Mouse (Mus musculus) midbrain, embryonic 14.5 days (tissue): ENCODE data around the gene Mthfr. TPM values are rescaled to one million over a fixed set of nuclear protein-coding genes. Genes with fewer than 3 reads are reported as not detected.

Source experiments
- ATAC-seq: fragments of 200-750 bp; cut with Nextera tagmentation; 2 replicates; pipeline ENCODE4 v1.8.0; 2017; ENCODE audit warnings: moderate number of reproducible peaks, moderate library complexity; ENCODE audit not compliant: low FRiP score, low TSS enrichment
- DNase-seq: peaks from one replicate; pipeline ENCODE4 v3.0.0-alpha.2; 2015
- H3K27ac ChIP-seq: fragments of 300-500 bp; sonication (generic); replicated peaks from 2 replicates; pipeline ENCODE4 v1.5.1; 2014; ENCODE audit warnings: mild to moderate bottlenecking, low read depth, low read length, moderate library complexity
- H3K27me3 ChIP-seq: fragments of 300-500 bp; sonication (generic); 2 replicates; pipeline ENCODE4 v1.6.1; 2014; ENCODE audit warnings: low read length, control low read depth, mixed read lengths; ENCODE audit not compliant: control insufficient read depth, insufficient read depth
- H3K36me3 ChIP-seq: fragments of 300-500 bp; sonication (generic); 2 replicates; pipeline ENCODE4 v1.6.1; 2014; ENCODE audit warnings: low read length, control low read depth; ENCODE audit not compliant: control insufficient read depth, insufficient read depth
- H3K4me1 ChIP-seq: fragments of 300-500 bp; sonication (generic); 2 replicates; pipeline ENCODE4 v1.6.1; 2014; ENCODE audit warnings: mild to moderate bottlenecking, antibody characterized with exemption, low read length, control low read depth; ENCODE audit not compliant: control insufficient read depth, insufficient read depth
- H3K4me2 ChIP-seq: fragments of 300-500 bp; sonication (generic); 2 replicates; pipeline ENCODE4 v1.6.1; 2014; ENCODE audit warnings: mild to moderate bottlenecking, low read length, moderate library complexity
- H3K4me3 ChIP-seq: fragments of 300-500 bp; sonication (generic); replicated peaks from 2 replicates; pipeline ENCODE4 v1.5.1; 2014; ENCODE audit warnings: low read depth, low read length
- H3K9ac ChIP-seq: fragments of 300-500 bp; sonication (generic); replicated peaks from 2 replicates; pipeline ENCODE4 v1.6.1; 2014; ENCODE audit warnings: mild to moderate bottlenecking, low read length, moderate library complexity
- H3K9me3 ChIP-seq: fragments of 300-500 bp; sonication (generic); 2 replicates; pipeline ENCODE4 v1.6.1; 2016; ENCODE audit warnings: low read length, control low read depth, mixed read lengths; ENCODE audit not compliant: control insufficient read depth
- WGBS: fragments of 180-500 bp; shearing (Covaris S2); extraction: QIAGEN DNeasy Blood & Tissue Kit; methylation state at CpG from one replicate; pipeline ENCODE4 v1.1.7; 2014; 5-methylcytosine and 5-hydroxymethylcytosine counted together
- polyA plus RNA-seq: library from polyadenylated mRNA; unstranded; fragments of >200 nt; fragmentation: Nextera tagmentation; extraction: Ambion mirVana; gene quantifications from 2 replicates; pipeline ENCODE4 v1.2.1, GENCODE M21; 2014

The Mthfr gene
- polyA plus RNA-seq, 1 experiment from 2014 or later: 25.4 TPM

- no peak overlapping the region for H3K4me3 ChIP-seq
- WGBS: 88% methylated on average over 3 of the region's 3 CpGs
- H3K27ac ChIP-seq: no peak overlapping the region
- no peaks in the 10 kb centered on the region for H3K9me3 ChIP-seq
- ATAC-seq: no peak
- 0 out of 2 replicates have a peak, but pooled peaks cover 9% of the 10 kb centered on the region for H3K4me1 ChIP-seq
- DNase-seq: no peak
- H3K4me2 ChIP-seq: no peak overlapping the region
- H3K36me3 ChIP-seq: peaks cover 14% of the 10 kb centered on the region
- H3K9ac ChIP-seq: no peak overlapping the region
- no peaks in the 10 kb centered on the region for H3K27me3 ChIP-seq
Observed at GRCm38 (mm10) chr4:148098666-148099065, 59.8 kb downstream of the Mthfr start.

GRCm38 (mm10) chr4:148101801-148102527 lies 63.1 kb downstream of the Mthfr start:
- peak overlapping the region; percentile 68 for H3K27ac ChIP-seq
- peak overlapping the region; percentile 39; the same call in 1 of the 2 replicates for H3K9ac ChIP-seq
- 0 out of 2 replicates have a peak, but pooled peaks cover 9% of the 10 kb centered on the region for H3K4me1 ChIP-seq
- 20% methylated on average over 29 of the region's 29 CpGs for WGBS
- H3K9me3 ChIP-seq: no peaks in the 10 kb centered on the region
- peak overlapping the region; percentile 11 for H3K4me3 ChIP-seq
- peaks cover 37% of the 10 kb centered on the region for H3K36me3 ChIP-seq
- H3K4me2 ChIP-seq: peak overlapping the region; percentile 45
- ATAC-seq: peak; percentile 85
- no peaks in the 10 kb centered on the region for H3K27me3 ChIP-seq
- peak; percentile 85 for DNase-seq

GRCm38 (mm10) chr4:148104146-148104545 lies 65.3 kb downstream of the Mthfr start:
- DNase-seq (no peak), ATAC-seq (no peak)
- Histone ChIP-seq H3K4me2 (no peak overlapping the region), H3K9ac (no peak overlapping the region), H3K27me3 (no peaks in the 10 kb centered on the region), H3K9me3 (no peaks in the 10 kb centered on the region), H3K27ac (no peak overlapping the region), H3K4me1 (0 out of 2 replicates have a peak, but pooled peaks cover 9% of the 10 kb centered on the region), H3K4me3 (no peak overlapping the region), H3K36me3 (peaks cover 58% of the 10 kb centered on the region)
- WGBS: 90% methylated on average over 3 of the region's 3 CpGs

- H3K4me3 ChIP-seq: no peak overlapping the region
- DNase-seq (no peak), ATAC-seq (peak; percentile 53; the same call in 1 of the 2 replicates)
- peaks cover 72% of the 10 kb centered on the region for H3K36me3 ChIP-seq
- H3K4me2 ChIP-seq: no peak overlapping the region
- H3K27ac ChIP-seq: 0 out of 2 replicates have a peak overlapping the region, but pooled peaks have one; percentile 37
- 64% methylated on average over 22 of the region's 22 CpGs for WGBS
- no peaks in the 10 kb centered on the region for H3K27me3 ChIP-seq
- H3K9ac ChIP-seq: no peak overlapping the region
- H3K9me3 ChIP-seq: no peaks in the 10 kb centered on the region
- H3K4me1 ChIP-seq: no peaks in the 10 kb centered on the region
Observed at GRCm38 (mm10) chr4:148107621-148108291, 68.9 kb downstream of the Mthfr start.

- Histone ChIP-seq H3K4me2 (no peak overlapping the region), H3K4me3 (no peak overlapping the region), H3K9me3 (no peaks in the 10 kb centered on the region), H3K9ac (no peak overlapping the region), H3K27ac (no peak overlapping the region), H3K36me3 (peaks cover 81% of the 10 kb centered on the region), H3K4me1 (no peaks in the 10 kb centered on the region), H3K27me3 (no peaks in the 10 kb centered on the region)
- ATAC-seq (no peak), DNase-seq (no peak)
- 77% methylated on average over 7 of the region's 7 CpGs for WGBS
Observed at GRCm38 (mm10) chr4:148108565-148109100, 69.8 kb downstream of the Mthfr start.

Other genes starting within 250 kb of the Mthfr start
- gene Zfp984, start 229.3 kb upstream of the Mthfr start, polyA plus RNA-seq: 4.5 and 4.8 TPM in 2 replicates
- gene Zfp933, start 190.7 kb upstream of the Mthfr start, polyA plus RNA-seq: 8.7 and 10.9 TPM in 2 replicates
- 25.4 and 37.2 TPM in 2 replicates for gene Miip, start 170.3 kb upstream of the Mthfr start, polyA plus RNA-seq
- gene Fv1, start 170.1 kb upstream of the Mthfr start, polyA plus RNA-seq: 4.9 and 8.7 TPM in 2 replicates
- gene Mfn2, start 134.4 kb upstream of the Mthfr start, polyA plus RNA-seq: 56.9 and 77.2 TPM in 2 replicates
- 13.5 and 20.7 TPM in 2 replicates for gene Plod1, start 102.3 kb upstream of the Mthfr start, polyA plus RNA-seq
- gene 2510039O18Rik, start 98.2 kb upstream of the Mthfr start, polyA plus RNA-seq: 15.5 and 15.8 TPM in 2 replicates
- not detected in 2 replicates for gene Nppb, start 53.3 kb upstream of the Mthfr start, polyA plus RNA-seq
- 2.9 and 4.1 TPM in 2 replicates for gene Nppa, start 38.4 kb upstream of the Mthfr start, polyA plus RNA-seq
- 26.4 and 26.9 TPM in 2 replicates for gene Clcn6, start 256 bp upstream of the Mthfr start, polyA plus RNA-seq
- gene Agtrap, start 49.0 kb downstream of the Mthfr start, polyA plus RNA-seq: 3.7 and 6.3 TPM in 2 replicates
- gene Mad2l2, start 91.3 kb downstream of the Mthfr start, polyA plus RNA-seq: 122 and 133 TPM in 2 replicates
- 21.8 and 24.7 TPM in 2 replicates for gene Draxin, start 91.6 kb downstream of the Mthfr start, polyA plus RNA-seq
- gene Fbxo6, start 113.1 kb downstream of the Mthfr start, polyA plus RNA-seq: 18.7 and 22.8 TPM in 2 replicates
- 102 and 106 TPM in 2 replicates for gene Fbxo44, start 121.4 kb downstream of the Mthfr start, polyA plus RNA-seq
- gene Fbxo2, start 121.5 kb downstream of the Mthfr start, polyA plus RNA-seq: 3.2 and 4.0 TPM in 2 replicates
- 10.6 and 11.8 TPM in 2 replicates for gene Disp3, start 248.9 kb downstream of the Mthfr start, polyA plus RNA-seq